Mouse (Mus musculus): ENCODE measurements around the gene Klrb1f. TPM values are rescaled to one million over a fixed set of nuclear protein-coding genes. Genes with fewer than 3 reads are reported as not detected.

The Klrb1f gene
- 4.9 TPM for total RNA-seq (2023)

DNA sequence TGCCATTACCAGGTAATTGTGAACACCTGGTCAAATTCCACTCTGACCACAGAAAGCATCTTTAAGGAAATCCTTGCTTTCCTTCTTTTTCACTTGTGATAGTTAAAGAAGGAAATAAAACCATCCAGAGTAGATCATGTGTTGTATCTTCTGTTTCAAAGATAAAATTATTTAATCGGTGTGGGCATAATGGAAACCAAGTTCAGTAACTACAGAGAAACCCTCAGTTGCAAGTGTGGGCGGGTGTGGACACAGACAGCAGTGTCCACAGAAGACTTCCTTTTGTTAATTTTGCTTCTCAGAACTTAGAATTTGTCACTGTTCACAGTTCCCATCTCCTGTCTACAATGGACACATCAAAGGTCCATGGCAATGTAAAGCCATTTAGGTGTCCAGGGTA, at the start of gene Klrb1f:
Gene Klrb1f (plus strand): TSS at position 301 of the 400 bp plus-strand sequence.

DNA sequence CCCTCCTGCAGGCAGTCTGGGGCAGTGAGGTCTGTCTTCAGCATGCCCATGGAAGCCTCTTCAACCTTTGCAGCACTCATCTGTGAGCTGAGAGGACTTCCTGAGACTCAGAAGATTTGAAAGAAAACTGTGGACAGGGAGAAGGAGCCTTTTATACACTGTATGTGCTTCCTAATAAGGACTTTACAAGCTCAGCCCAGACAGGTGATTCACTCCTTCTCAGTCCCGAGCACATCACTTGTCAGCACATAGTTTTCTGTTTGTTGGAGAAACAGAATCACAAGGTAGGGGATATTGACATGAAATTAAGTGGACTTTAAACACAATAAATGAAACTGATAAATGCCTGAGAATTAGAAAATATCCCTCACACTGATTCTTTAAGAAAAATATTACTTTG, 55.1 kb downstream of the Klrb1f start, which contains the start of gene Clec2e:
Gene Clec2e (minus strand): TSS at position 120 of the 400 bp plus-strand sequence.

Other genes with a start within 250 kb of the Klrb1f start
- not detected for gene Gm44511, start 219.6 kb upstream of the Klrb1f start, total RNA-seq (2023)
- 0.95 TPM for gene Klrb1b, start 219.6 kb upstream of the Klrb1f start, total RNA-seq (2023)
- 36.5 TPM for gene Clec2i, start 158.3 kb upstream of the Klrb1f start, total RNA-seq (2023)
- 9.4 TPM for gene BC035044, start 154.8 kb upstream of the Klrb1f start, total RNA-seq (2023)
- 20.2 TPM for gene Clec2g, start 111.5 kb upstream of the Klrb1f start, total RNA-seq (2023)
- not detected for gene Clec2e, start 55.0 kb downstream of the Klrb1f start, total RNA-seq (2023)
- gene Clec2d, start 134.7 kb downstream of the Klrb1f start, total RNA-seq (2023), result 160 TPM
- 979 TPM for gene Cd69, start 229.5 kb downstream of the Klrb1f start, total RNA-seq (2023)

Measured in CD8-positive naive resting alpha-beta T cell, adult 57 days (primary cell).